Mouse (Mus musculus): ENCODE measurements around the gene Lalba. TPM values are rescaled to one million over a fixed set of nuclear protein-coding genes. Genes with fewer than 3 reads are reported as not detected.
"Not testable (repeated sequence)": the region's sequence is repeated elsewhere in the genome, so short reads cannot be mapped to it uniquely, and the experiment has no call there.

The Lalba gene
- polyA plus RNA-seq (2015; fragmentation: Nextera tagmentation; extraction: Ambion mirVana) = not detected in 2 replicates

GRCm38 (mm10) chr15:98482701-98483100 lies at the start of gene Lalba:
Gene Lalba (minus strand): TSS chr15:98482721.
- H3K36me3 ChIP-seq (replicated peaks) = no peaks in the 10 kb centered on the region
- WGBS = 56% methylated on average over 3 of the region's 3 CpGs
- no peak for ATAC-seq (replicated peaks)
- H3K27ac ChIP-seq = no peak within 1 kb of the TSS
- H3K9ac ChIP-seq = no peak within 1 kb of the TSS
- no peak within 1 kb of the TSS for H3K4me2 ChIP-seq
- no peaks in the 10 kb centered on the region for H3K4me1 ChIP-seq
- H3K9me3 ChIP-seq = no peaks in the 10 kb centered on the region
- no peak within 1 kb of the TSS for H3K4me3 ChIP-seq
- H3K27me3 ChIP-seq (replicated peaks) = no peaks in the 10 kb centered on the region

- H3K9me3 ChIP-seq = no peaks in the 10 kb centered on the region
- WGBS = 47% methylated on average over 5 of the region's 5 CpGs
Measured at GRCm38 (mm10) chr15:98532281-98532680, 49.8 kb upstream of the Lalba start.

GRCm38 (mm10) chr15:98528066-98528563 lies 45.6 kb upstream of the Lalba start:
- Histone ChIP-seq H3K9me3 (no peaks in the 10 kb centered on the region), H3K4me3 (no peak overlapping the region), H3K4me1 (peaks cover 21% of the 10 kb centered on the region), H3K27me3 (replicated peaks) (no peaks in the 10 kb centered on the region), H3K36me3 (replicated peaks) (peaks cover 52% of the 10 kb centered on the region), H3K27ac (no peak overlapping the region), H3K9ac (no peak overlapping the region), H3K4me2 (no peak overlapping the region)
- no peak for ATAC-seq (replicated peaks)
- WGBS = 88% methylated on average over 5 of the region's 5 CpGs

More at GRCm38 (mm10) chr15:98532281-98532680, 49.8 kb upstream of the Lalba start:
- peak overlapping the region; percentile 96 for H3K4me3 ChIP-seq
- H3K4me1 ChIP-seq = peaks cover 22% of the 10 kb centered on the region
- H3K9ac ChIP-seq = peak overlapping the region; percentile 74
- H3K27me3 ChIP-seq (replicated peaks) = no peaks in the 10 kb centered on the region
- H3K27ac ChIP-seq = no peak overlapping the region
- no peak for ATAC-seq (replicated peaks)
- peaks cover 30% of the 10 kb centered on the region for H3K36me3 ChIP-seq (replicated peaks)
- H3K4me2 ChIP-seq = peak overlapping the region; percentile 69

- WGBS = 93% methylated on average over 5 of the region's 5 CpGs
- no peak overlapping the region for H3K27ac ChIP-seq
- H3K4me2 ChIP-seq = no peak overlapping the region
- no peaks in the 10 kb centered on the region for H3K9me3 ChIP-seq
- H3K27me3 ChIP-seq (replicated peaks) = no peaks in the 10 kb centered on the region
- H3K4me3 ChIP-seq = no peak overlapping the region
- H3K9ac ChIP-seq = no peak overlapping the region
- H3K36me3 ChIP-seq (replicated peaks) = peaks cover 56% of the 10 kb centered on the region
- no peak for ATAC-seq (replicated peaks)
- H3K4me1 ChIP-seq = peaks cover 12% of the 10 kb centered on the region
Measured at GRCm38 (mm10) chr15:98527056-98527771, 44.7 kb upstream of the Lalba start.

GRCm38 (mm10) chr15:98526057-98526456 lies 43.5 kb upstream of the Lalba start:
- no peak overlapping the region for H3K9ac ChIP-seq
- no peak for ATAC-seq (replicated peaks)
- H3K27ac ChIP-seq = no peak overlapping the region
- no peaks in the 10 kb centered on the region for H3K27me3 ChIP-seq (replicated peaks)
- H3K9me3 ChIP-seq = no peaks in the 10 kb centered on the region
- 76% methylated on average over 5 of the region's 5 CpGs for WGBS
- H3K4me3 ChIP-seq = no peak overlapping the region
- peaks cover 3% of the 10 kb centered on the region; the same call in 1 of the 2 replicates for H3K4me1 ChIP-seq
- H3K36me3 ChIP-seq (replicated peaks) = peaks cover 61% of the 10 kb centered on the region
- H3K4me2 ChIP-seq = no peak overlapping the region

GRCm38 (mm10) chr15:98521245-98521644 lies 38.7 kb upstream of the Lalba start:
- Histone ChIP-seq H3K9me3 (no peaks in the 10 kb centered on the region), H3K9ac (no peak overlapping the region), H3K4me3 (no peak overlapping the region), H3K4me1 (no peaks in the 10 kb centered on the region), H3K4me2 (no peak overlapping the region), H3K27ac (no peak overlapping the region), H3K27me3 (replicated peaks) (no peaks in the 10 kb centered on the region), H3K36me3 (replicated peaks) (peaks cover 48% of the 10 kb centered on the region)
- WGBS = 91% methylated on average over 3 of the region's 3 CpGs
- no peak for ATAC-seq (replicated peaks)

GRCm38 (mm10) chr15:98517380-98518355 lies 35.1 kb upstream of the Lalba start:
- no peaks in the 10 kb centered on the region for H3K4me1 ChIP-seq
- H3K36me3 ChIP-seq (replicated peaks) = peaks cover 28% of the 10 kb centered on the region; the same call in 1 of the 2 replicates
- no peaks in the 10 kb centered on the region for H3K9me3 ChIP-seq
- H3K27me3 ChIP-seq (replicated peaks) = no peaks in the 10 kb centered on the region
- H3K4me2 ChIP-seq = no peak overlapping the region
- H3K9ac ChIP-seq = no peak overlapping the region
- H3K27ac ChIP-seq = no peak overlapping the region
- no peak overlapping the region for H3K4me3 ChIP-seq
- ATAC-seq (replicated peaks) = no peak
- WGBS = 71% methylated on average over 16 of the region's 16 CpGs

GRCm38 (mm10) chr15:98514845-98515244 lies 32.3 kb upstream of the Lalba start:
- H3K36me3 ChIP-seq (replicated peaks) = peaks cover 13% of the 10 kb centered on the region; the same call in 1 of the 2 replicates
- not testable (repeated sequence) for H3K9me3 ChIP-seq; ATAC-seq (replicated peaks); H3K9ac ChIP-seq; H3K4me3 ChIP-seq; H3K4me1 ChIP-seq; H3K27me3 ChIP-seq (replicated peaks); H3K27ac ChIP-seq; H3K4me2 ChIP-seq
- WGBS = 91% methylated on average over 2 of the region's 2 CpGs

- H3K4me3 ChIP-seq = no peak overlapping the region
- no peak overlapping the region for H3K9ac ChIP-seq
- WGBS = 87% methylated on average over 8 of the region's 8 CpGs
- no peak overlapping the region for H3K4me2 ChIP-seq
- no peak overlapping the region for H3K27ac ChIP-seq
- no peak for ATAC-seq (replicated peaks)
- H3K27me3 ChIP-seq (replicated peaks) = no peaks in the 10 kb centered on the region
- peaks cover 8% of the 10 kb centered on the region; the same call in 1 of the 2 replicates for H3K36me3 ChIP-seq (replicated peaks)
- H3K4me1 ChIP-seq = peaks cover 5% of the 10 kb centered on the region; the same call in 1 of the 2 replicates
- no peaks in the 10 kb centered on the region for H3K9me3 ChIP-seq
Measured at GRCm38 (mm10) chr15:98514146-98514545, 31.6 kb upstream of the Lalba start.

- not testable (repeated sequence) for H3K4me1 ChIP-seq; H3K9me3 ChIP-seq; H3K27ac ChIP-seq; H3K9ac ChIP-seq; H3K36me3 ChIP-seq (replicated peaks); H3K4me2 ChIP-seq; H3K4me3 ChIP-seq; H3K27me3 ChIP-seq (replicated peaks); ATAC-seq (replicated peaks)
- 73% methylated on average over 3 of the region's 3 CpGs for WGBS
Measured at GRCm38 (mm10) chr15:98513676-98514075, 31.2 kb upstream of the Lalba start.

GRCm38 (mm10) chr15:98512799-98513321 lies 30.3 kb upstream of the Lalba start:
- Histone ChIP-seq H3K9me3 (no peaks in the 10 kb centered on the region), H3K4me2 (no peak overlapping the region), H3K27ac (no peak overlapping the region), H3K4me3 (no peak overlapping the region), H3K9ac (no peak overlapping the region), H3K36me3 (replicated peaks) (peaks cover 2% of the 10 kb centered on the region; the same call in 1 of the 2 replicates), H3K4me1 (peaks cover 5% of the 10 kb centered on the region; the same call in 1 of the 2 replicates), H3K27me3 (replicated peaks) (no peaks in the 10 kb centered on the region)
- no peak for ATAC-seq (replicated peaks)
- 59% methylated on average over 17 of the region's 17 CpGs for WGBS

GRCm38 (mm10) chr15:98512232-98512631 lies 29.7 kb upstream of the Lalba start:
- Histone ChIP-seq H3K4me1 (peaks cover 5% of the 10 kb centered on the region; the same call in 1 of the 2 replicates), H3K9ac (no peak overlapping the region), H3K4me2 (no peak overlapping the region), H3K27ac (no peak overlapping the region), H3K4me3 (no peak overlapping the region), H3K36me3 (replicated peaks) (no peaks in the 10 kb centered on the region), H3K27me3 (replicated peaks) (no peaks in the 10 kb centered on the region), H3K9me3 (no peaks in the 10 kb centered on the region)
- ATAC-seq (replicated peaks) = no peak
- WGBS = 48% methylated on average over 8 of the region's 8 CpGs

Measured in midbrain, embryonic 15.5 days (tissue).